Mouse (Mus musculus): ENCODE measurements around the gene Bdh2. TPM values are rescaled to one million over a fixed set of nuclear protein-coding genes. Genes with fewer than 3 reads are reported as not detected.
A peak's percentile ranks its signal among the peaks of the same experiment; 100 is the strongest.

Bdh2 gene
- 19.7 and 25.3 TPM in 2 replicates for polyA plus RNA-seq (2016; fragmentation: Nextera tagmentation; extraction: Ambion mirVana)

DNA sequence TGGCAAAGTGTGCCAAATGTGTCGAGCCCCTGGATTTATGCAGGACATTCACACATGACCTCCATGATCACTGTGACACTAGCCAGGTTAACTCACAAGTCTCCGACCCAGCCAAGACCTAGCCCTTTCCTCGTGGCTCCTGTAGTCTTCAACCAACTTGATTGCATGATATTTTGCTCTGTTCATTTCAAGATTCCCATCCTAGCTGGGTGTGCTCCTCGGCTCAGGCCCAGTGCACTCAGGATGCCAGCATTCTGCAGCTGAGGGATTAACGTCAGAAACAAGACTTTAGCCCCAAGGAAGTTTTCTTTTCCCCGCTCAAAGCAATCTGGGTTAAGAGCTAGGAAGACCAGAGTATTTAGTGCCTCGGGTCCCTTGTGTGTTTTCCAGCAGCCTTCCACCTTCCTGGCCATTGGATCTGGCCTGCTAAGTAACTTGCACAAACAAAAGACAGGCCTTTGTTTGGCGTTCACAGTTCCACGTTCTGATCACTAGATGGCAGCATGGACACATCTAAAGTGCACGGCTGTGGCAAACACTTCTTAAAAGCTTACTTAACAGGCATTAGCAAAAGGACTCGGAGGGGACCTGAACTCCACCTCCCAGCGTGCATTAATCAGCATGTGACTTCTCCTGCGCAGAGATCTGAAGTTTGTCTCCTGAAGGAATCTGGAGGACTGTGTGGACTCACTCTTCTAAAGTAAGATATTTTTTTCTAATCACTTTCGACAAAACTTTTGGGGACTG is at the start of gene Bdh2:
Gene Bdh2 (plus strand): TSS at position 553 of the 747 bp plus-strand sequence.
- WGBS: 23% methylated on average over 14 of the region's 14 CpGs
- no peaks in the 10 kb centered on the region for H3K4me1 ChIP-seq

GRCm38 (mm10) chr3:135232058-135232457 is 49.0 kb upstream of the Bdh2 start:
- Histone ChIP-seq H3K9me3 (no peaks in the 10 kb centered on the region), H3K4me1 (no peaks in the 10 kb centered on the region), H3K27ac (no peak overlapping the region), H3K27me3 (no peaks in the 10 kb centered on the region), H3K36me3 (peaks cover 57% of the 10 kb centered on the region), H3K4me3 (no peak overlapping the region), H3K4me2 (replicated peaks) (no peak overlapping the region), H3K9ac (no peak overlapping the region)
- ATAC-seq (ENCODE audit: insufficient number of reproducible peaks, insufficient read depth, low FRiP score, low TSS enrichment): no peak
- WGBS: 81% methylated on average over 3 of the region's 3 CpGs

More for the DNA sequence above, at the start of gene Bdh2:
- peak within 1 kb of the TSS; percentile 32 for H3K4me2 ChIP-seq (replicated peaks)
- no peak within 1 kb of the TSS; the same call in 1 of the 2 replicates for H3K27ac ChIP-seq
- ATAC-seq (ENCODE audit: insufficient number of reproducible peaks, insufficient read depth, low FRiP score, low TSS enrichment): peak; percentile 74
- H3K27me3 ChIP-seq: no peaks in the 10 kb centered on the region
- H3K4me3 ChIP-seq: peak within 1 kb of the TSS; percentile 23; the same call in 1 of the 2 replicates
- H3K9me3 ChIP-seq: no peaks in the 10 kb centered on the region
- H3K9ac ChIP-seq: peak within 1 kb of the TSS; percentile 40
- H3K36me3 ChIP-seq: no peaks in the 10 kb centered on the region

- no peak overlapping the region for H3K4me3 ChIP-seq
- H3K9me3 ChIP-seq: no peaks in the 10 kb centered on the region
- no peak for ATAC-seq (ENCODE audit: insufficient number of reproducible peaks, insufficient read depth, low FRiP score, low TSS enrichment)
- no peak overlapping the region for H3K4me2 ChIP-seq (replicated peaks)
- WGBS: 96% methylated on average over 3 of the region's 3 CpGs
- H3K9ac ChIP-seq: no peak overlapping the region
- H3K36me3 ChIP-seq: peaks cover 61% of the 10 kb centered on the region
- no peaks in the 10 kb centered on the region for H3K27me3 ChIP-seq
- no peak overlapping the region for H3K27ac ChIP-seq
- no peaks in the 10 kb centered on the region for H3K4me1 ChIP-seq
Observed at GRCm38 (mm10) chr3:135232462-135232861, 48.6 kb upstream of the Bdh2 start.

- Histone ChIP-seq H3K36me3 (peaks cover 78% of the 10 kb centered on the region), H3K4me2 (replicated peaks) (no peak overlapping the region), H3K9me3 (no peaks in the 10 kb centered on the region), H3K27ac (no peak overlapping the region), H3K9ac (no peak overlapping the region), H3K4me1 (no peaks in the 10 kb centered on the region), H3K4me3 (no peak overlapping the region), H3K27me3 (no peaks in the 10 kb centered on the region)
- ATAC-seq (ENCODE audit: insufficient number of reproducible peaks, insufficient read depth, low FRiP score, low TSS enrichment): no peak
Observed at GRCm38 (mm10) chr3:135245733-135246132, 35.3 kb upstream of the Bdh2 start.

DNA sequence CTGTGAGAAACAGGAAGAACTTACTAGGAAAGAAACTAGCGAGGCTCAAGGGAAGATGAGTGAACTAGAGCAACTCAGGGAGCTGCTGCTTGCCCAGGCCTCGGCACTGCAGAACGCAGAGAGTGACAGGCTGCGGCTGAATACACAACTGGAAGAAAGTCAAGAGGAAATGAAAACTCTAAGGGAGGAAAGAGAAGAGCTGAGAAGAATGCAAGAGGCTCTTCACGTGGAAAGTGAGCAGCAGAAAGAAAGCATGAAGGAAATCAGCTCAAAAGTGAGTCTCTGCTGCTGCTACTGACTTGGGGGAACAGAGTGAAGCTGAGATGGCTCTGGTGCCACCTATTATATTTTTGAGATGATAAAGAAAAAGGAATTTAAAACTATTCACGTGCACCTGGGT is 34.2 kb upstream of the Bdh2 start:
- Histone ChIP-seq H3K4me2 (replicated peaks) (no peak overlapping the region), H3K4me1 (no peaks in the 10 kb centered on the region), H3K4me3 (no peak overlapping the region), H3K9ac (no peak overlapping the region), H3K27me3 (no peaks in the 10 kb centered on the region), H3K27ac (no peak overlapping the region), H3K36me3 (peaks cover 74% of the 10 kb centered on the region), H3K9me3 (no peaks in the 10 kb centered on the region)
- WGBS: 92% methylated on average over 6 of the region's 6 CpGs
- no peak for ATAC-seq (ENCODE audit: insufficient number of reproducible peaks, insufficient read depth, low FRiP score, low TSS enrichment)

DNA sequence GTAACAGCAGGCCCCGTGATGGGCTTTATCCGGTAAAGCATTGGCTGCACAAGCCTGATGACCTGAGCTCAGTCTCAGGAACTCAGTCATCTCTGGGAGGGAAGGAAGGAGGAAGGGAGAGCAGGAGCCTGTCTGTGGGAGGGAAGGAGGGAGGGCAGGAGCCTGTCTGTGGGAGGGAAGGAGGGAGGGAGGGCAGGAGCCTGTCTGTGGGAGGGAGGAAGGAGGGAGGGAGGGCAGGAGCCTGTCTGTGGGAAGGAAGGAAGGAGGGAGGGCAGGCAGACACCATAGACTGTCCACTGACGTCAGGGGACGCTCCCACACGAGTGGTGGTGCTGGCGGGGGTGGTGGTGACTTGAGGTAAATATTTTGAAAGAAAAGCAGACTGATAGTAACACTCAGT is 31.9 kb upstream of the Bdh2 start:
- Histone ChIP-seq H3K27ac (no peak overlapping the region), H3K9me3 (no peaks in the 10 kb centered on the region), H3K4me1 (no peaks in the 10 kb centered on the region), H3K27me3 (no peaks in the 10 kb centered on the region), H3K4me2 (replicated peaks) (no peak overlapping the region), H3K4me3 (no peak overlapping the region), H3K36me3 (peaks cover 57% of the 10 kb centered on the region), H3K9ac (no peak overlapping the region)
- WGBS: 79% methylated on average over 6 of the region's 6 CpGs
- peak; percentile 77; the same call in 1 of the 2 replicates for ATAC-seq (ENCODE audit: insufficient number of reproducible peaks, insufficient read depth, low FRiP score, low TSS enrichment)

- no peaks in the 10 kb centered on the region for H3K4me1 ChIP-seq
Observed at GRCm38 (mm10) chr3:135251825-135252224, 29.2 kb upstream of the Bdh2 start.

DNA sequence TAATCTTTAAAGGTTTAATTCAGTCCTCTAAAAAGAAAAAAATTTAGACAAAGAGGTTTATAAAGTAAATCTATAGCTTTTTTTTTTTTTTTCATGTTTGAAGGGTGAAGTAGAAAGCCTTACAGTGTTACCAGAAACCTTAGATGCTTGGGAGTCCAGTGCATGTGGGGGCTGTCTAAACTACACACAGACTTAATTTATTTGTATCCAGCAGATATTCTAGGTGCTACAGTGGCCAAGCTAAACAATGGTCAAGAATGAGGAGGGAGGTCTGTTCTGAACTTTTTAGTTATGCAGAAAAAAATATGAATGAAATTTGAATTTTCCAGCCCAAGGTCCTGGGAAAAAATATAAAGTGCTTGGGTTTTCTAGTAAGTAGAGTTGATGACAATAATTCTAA is 26.2 kb upstream of the Bdh2 start:
- Histone ChIP-seq H3K27me3 (no peaks in the 10 kb centered on the region), H3K27ac (no peak overlapping the region), H3K4me3 (no peak overlapping the region), H3K9ac (no peak overlapping the region), H3K36me3 (peaks cover 62% of the 10 kb centered on the region), H3K9me3 (no peaks in the 10 kb centered on the region), H3K4me2 (replicated peaks) (no peak overlapping the region), H3K4me1 (no peaks in the 10 kb centered on the region)
- ATAC-seq (ENCODE audit: insufficient number of reproducible peaks, insufficient read depth, low FRiP score, low TSS enrichment): no peak

More at GRCm38 (mm10) chr3:135251825-135252224, 29.2 kb upstream of the Bdh2 start:
- H3K4me3 ChIP-seq: no peak overlapping the region
- no peak for ATAC-seq (ENCODE audit: insufficient number of reproducible peaks, insufficient read depth, low FRiP score, low TSS enrichment)
- H3K4me2 ChIP-seq (replicated peaks): no peak overlapping the region
- H3K27ac ChIP-seq: no peak overlapping the region
- WGBS: 90% methylated on average over 6 of the region's 6 CpGs
- H3K36me3 ChIP-seq: peaks cover 60% of the 10 kb centered on the region
- no peaks in the 10 kb centered on the region for H3K27me3 ChIP-seq
- H3K9me3 ChIP-seq: no peaks in the 10 kb centered on the region
- no peak overlapping the region for H3K9ac ChIP-seq

GRCm38 (mm10) chr3:135258919-135259318 is 22.1 kb upstream of the Bdh2 start:
- no peaks in the 10 kb centered on the region for H3K9me3 ChIP-seq
- no peak overlapping the region for H3K9ac ChIP-seq
- no peak overlapping the region for H3K4me3 ChIP-seq
- ATAC-seq (ENCODE audit: insufficient number of reproducible peaks, insufficient read depth, low FRiP score, low TSS enrichment): no peak
- 83% methylated on average over 10 of the region's 10 CpGs for WGBS
- H3K36me3 ChIP-seq: peaks cover 80% of the 10 kb centered on the region
- H3K27me3 ChIP-seq: no peaks in the 10 kb centered on the region
- H3K27ac ChIP-seq: no peak overlapping the region
- H3K4me1 ChIP-seq: no peaks in the 10 kb centered on the region
- H3K4me2 ChIP-seq (replicated peaks): no peak overlapping the region

DNA sequence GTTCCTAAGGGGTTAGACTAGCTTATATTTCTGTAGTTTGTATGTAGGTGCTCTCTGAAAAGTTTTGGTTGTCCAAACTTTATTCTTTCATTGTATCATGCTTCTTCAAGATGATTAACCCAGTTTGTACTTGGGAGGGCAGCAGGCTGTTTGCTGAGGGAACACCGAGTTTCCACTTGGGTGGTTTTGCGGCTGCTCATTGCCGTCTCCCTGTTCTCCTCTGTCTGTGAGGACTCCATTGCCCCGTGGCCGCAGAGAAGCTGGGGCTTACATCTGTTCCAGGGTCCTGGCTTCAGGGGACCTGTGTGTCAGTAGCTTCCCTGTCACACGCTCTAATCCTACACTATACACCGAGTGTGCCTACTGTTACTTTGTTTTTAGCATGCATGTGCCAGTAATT is 20.8 kb upstream of the Bdh2 start:
- no peaks in the 10 kb centered on the region for H3K27me3 ChIP-seq
- H3K27ac ChIP-seq: no peak overlapping the region
- no peak overlapping the region for H3K9ac ChIP-seq
- no peaks in the 10 kb centered on the region for H3K4me1 ChIP-seq
- ATAC-seq (ENCODE audit: insufficient number of reproducible peaks, insufficient read depth, low FRiP score, low TSS enrichment): no peak
- no peak overlapping the region for H3K4me2 ChIP-seq (replicated peaks)
- H3K4me3 ChIP-seq: no peak overlapping the region
- H3K9me3 ChIP-seq: no peaks in the 10 kb centered on the region
- 92% methylated on average over 7 of the region's 7 CpGs for WGBS
- H3K36me3 ChIP-seq: peaks cover 89% of the 10 kb centered on the region

DNA sequence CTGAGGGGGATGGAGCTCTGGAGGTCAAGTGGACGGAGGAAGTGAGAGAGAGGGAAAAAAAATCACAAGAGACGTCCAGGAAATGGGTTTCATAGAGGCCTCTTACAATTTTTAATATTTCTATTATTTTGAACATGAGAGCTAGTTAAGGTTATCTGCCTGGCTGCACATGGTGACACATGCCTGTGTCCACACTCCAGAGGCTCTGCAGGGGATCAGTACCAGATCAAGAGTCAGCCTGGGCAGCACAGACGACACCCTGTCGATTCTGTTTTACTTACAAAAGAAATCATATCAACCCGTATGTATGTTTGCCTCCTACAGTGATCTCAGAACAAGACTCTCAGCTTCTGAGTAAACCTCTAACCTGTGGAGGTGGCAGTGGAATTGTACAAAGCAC is 12.4 kb upstream of the Bdh2 start:
- no peaks in the 10 kb centered on the region for H3K4me1 ChIP-seq
- H3K27me3 ChIP-seq: no peaks in the 10 kb centered on the region
- no peak overlapping the region for H3K27ac ChIP-seq
- WGBS: 88% methylated on average over 5 of the region's 5 CpGs
- peaks cover 78% of the 10 kb centered on the region for H3K36me3 ChIP-seq
- H3K4me2 ChIP-seq (replicated peaks): no peak overlapping the region
- no peak overlapping the region for H3K4me3 ChIP-seq
- no peak for ATAC-seq (ENCODE audit: insufficient number of reproducible peaks, insufficient read depth, low FRiP score, low TSS enrichment)
- no peaks in the 10 kb centered on the region for H3K9me3 ChIP-seq
- no peak overlapping the region for H3K9ac ChIP-seq

GRCm38 (mm10) chr3:135269391-135269990 is 11.5 kb upstream of the Bdh2 start:
- no peak overlapping the region for H3K9ac ChIP-seq
- no peaks in the 10 kb centered on the region for H3K27me3 ChIP-seq
- H3K9me3 ChIP-seq: no peaks in the 10 kb centered on the region
- WGBS: 87% methylated on average over 10 of the region's 10 CpGs
- ATAC-seq (ENCODE audit: insufficient number of reproducible peaks, insufficient read depth, low FRiP score, low TSS enrichment): no peak
- H3K4me1 ChIP-seq: no peaks in the 10 kb centered on the region
- peaks cover 72% of the 10 kb centered on the region for H3K36me3 ChIP-seq
- H3K4me3 ChIP-seq: no peak overlapping the region
- H3K27ac ChIP-seq: no peak overlapping the region
- H3K4me2 ChIP-seq (replicated peaks): no peak overlapping the region

All from embryonic facial prominence, embryonic 12.5 days (tissue).